Mouse (Mus musculus) MEL (cell line): Measurements from ENCODE around the gene Igf1r. TPM values are rescaled to one million over a fixed set of nuclear protein-coding genes. Genes with fewer than 3 reads are reported as not detected.

Experiments
- DNase-seq: peaks from one replicate; pipeline ENCODE4 v3.0.0; 2011; ENCODE audit warnings: low read depth, low spot score
- H3K27ac ChIP-seq: 2 replicates; pipeline ENCODE4 v1.5.1; 2012; ENCODE audit warnings: low read depth, mild to moderate bottlenecking, control low read depth, low read length, moderate library complexity; ENCODE audit not compliant: control insufficient read depth
- H3K27me3 ChIP-seq, 2 experiments: fragments of 150-350 bp in 1 of 2; sonication (generic) in 1 of 2; 2 replicates each; pipeline ENCODE4 v1.6.1; 2012; ENCODE audit warnings: low read length in 2 of 2, mild to moderate bottlenecking in 2 of 2, improper control_type of control experiment in 1 of 2, moderate library complexity in 1 of 2; ENCODE audit not compliant: insufficient read depth in 2 of 2, control insufficient read depth in 1 of 2
- H3K36me3 ChIP-seq, 2 experiments: 2 replicates each; pipeline ENCODE4 v1.6.1; 2012 to 2014; ENCODE audit warnings: low read length in 2 of 2, improper control_type of control experiment in 1 of 2, inconsistent platforms in 1 of 2, mild to moderate bottlenecking in 1 of 2; ENCODE audit not compliant: insufficient read depth in 2 of 2, control insufficient read depth in 1 of 2
- H3K4me1 ChIP-seq, 2 experiments: fragments of 150-350 bp in 1 of 2; sonication (generic) in 1 of 2; 2 replicates each; pipeline ENCODE4 v1.6.1; 2012; ENCODE audit warnings: low read length in 2 of 2, improper control_type of control experiment in 1 of 2, mild to moderate bottlenecking in 1 of 2; ENCODE audit not compliant: insufficient read depth in 2 of 2, control insufficient read depth in 1 of 2
- H3K4me3 ChIP-seq, 2 experiments: fragments of 150-350 bp in 1 of 2; sonication (generic) in 1 of 2; 2 replicates each; pipeline ENCODE4 v1.5.1; 2012; ENCODE audit warnings: low read depth in 2 of 2, low read length in 2 of 2, mild to moderate bottlenecking in 2 of 2, moderate library complexity in 2 of 2, control low read depth in 1 of 2, improper control_type of control experiment in 1 of 2; ENCODE audit not compliant: control insufficient read depth in 1 of 2, insufficient read depth in 1 of 2
- H3K79me2 ChIP-seq: 2 replicates; pipeline ENCODE4 v1.6.1; 2012; ENCODE audit warnings: mild to moderate bottlenecking, low read length, moderate library complexity; ENCODE audit not compliant: control insufficient read depth, poor library complexity, insufficient read depth
- H3K9ac ChIP-seq: 2 replicates; pipeline ENCODE4 v1.6.1; 2012; ENCODE audit warnings: low read depth, mild to moderate bottlenecking, control low read depth, low read length, moderate library complexity; ENCODE audit not compliant: control insufficient read depth, poor library complexity, severe bottlenecking
- H3K9me3 ChIP-seq: fragments of 150-350 bp; sonication (generic); replicated peaks from 2 replicates; pipeline ENCODE4 v1.6.1; 2012; ENCODE audit warnings: mild to moderate bottlenecking, low read length, improper control_type of control experiment, moderate library complexity; ENCODE audit not compliant: insufficient read depth
- BHLHE40 ChIP-seq: IDR thresholded peaks from 2 replicates; pipeline ENCODE4 v1.6.1; 2012; ENCODE audit warnings: low read depth, mild to moderate bottlenecking, inconsistent platforms, low read length, improper control_type of control experiment, borderline replicate concordance
- CTCF ChIP-seq, 3 experiments: IDR thresholded peaks in 2 of 3; conservative IDR thresholded peaks in 1 of 3; 2 replicates each; pipeline ENCODE4 v1.5.1; 2011 to 2012; ENCODE audit warnings: low read length in 3 of 3, low read depth in 2 of 3, mild to moderate bottlenecking in 2 of 3, improper control_type of control experiment in 1 of 3, inconsistent platforms in 1 of 3, mixed read lengths in 1 of 3, moderate library complexity in 1 of 3; ENCODE audit not compliant: control insufficient read depth in 1 of 3, insufficient read depth in 1 of 3, poor library complexity in 1 of 3, severe bottlenecking in 1 of 3
- ELF1 ChIP-seq: IDR thresholded peaks from 2 replicates; pipeline ENCODE4 v1.6.1; 2014; ENCODE audit warnings: low read depth, mild to moderate bottlenecking, inconsistent platforms, low read length, improper control_type of control experiment, moderate library complexity
- GABPA ChIP-seq: IDR thresholded peaks from 2 replicates; pipeline ENCODE4 v1.6.1; 2012; ENCODE audit warnings: low read depth, mild to moderate bottlenecking, inconsistent platforms, low read length, improper control_type of control experiment, moderate library complexity
- GATA1 ChIP-seq: IDR thresholded peaks from 2 replicates; pipeline ENCODE4 v1.6.1; 2011; ENCODE audit warnings: low read depth, low read length, improper control_type of control experiment
- JUND ChIP-seq: IDR thresholded peaks from 2 replicates; pipeline ENCODE4 v1.6.1; 2011; ENCODE audit warnings: low read depth, mild to moderate bottlenecking, improper control_type of control experiment, low read length
- KAT2A ChIP-seq: conservative IDR thresholded peaks from 2 replicates; pipeline ENCODE4 v1.6.1; 2012; ENCODE audit warnings: low read depth, low read length, improper control_type of control experiment, inconsistent platforms
- MAFK ChIP-seq: IDR thresholded peaks from 2 replicates; pipeline ENCODE4 v1.6.1; 2011; ENCODE audit warnings: low read depth, mild to moderate bottlenecking, low read length, improper control_type of control experiment, borderline replicate concordance
- MAX ChIP-seq: IDR thresholded peaks from 2 replicates; pipeline ENCODE4 v1.6.1; 2011; ENCODE audit warnings: low read length, improper control_type of control experiment
- MAZ ChIP-seq: IDR thresholded peaks from 2 replicates; pipeline ENCODE4 v1.6.1; 2012; ENCODE audit warnings: low read depth, mild to moderate bottlenecking, inconsistent platforms, low read length, improper control_type of control experiment
- POLR2AphosphoS5 ChIP-seq: IDR thresholded peaks from 2 replicates; pipeline ENCODE4 v1.6.1; 2012; ENCODE audit warnings: low read depth, borderline replicate concordance, mild to moderate bottlenecking, inconsistent platforms, low read length, moderate library complexity, mixed read lengths
- RAD21 ChIP-seq: IDR thresholded peaks from 2 replicates; pipeline ENCODE4 v1.6.1; 2011; ENCODE audit warnings: mild to moderate bottlenecking, low read depth, low read length, improper control_type of control experiment
- SMC3 ChIP-seq: IDR thresholded peaks from 2 replicates; pipeline ENCODE4 v1.6.1; 2011; ENCODE audit warnings: low read depth, low read length, improper control_type of control experiment
- TBP ChIP-seq: IDR thresholded peaks from 2 replicates; pipeline ENCODE4 v1.8.0; 2011; ENCODE audit warnings: low read depth, low read length, improper control_type of control experiment
- polyA plus RNA-seq, 2 experiments: library from polyadenylated mRNA; stranded (reverse) in 1 of 2; unstranded in 1 of 2; fragments of >175 nt in 1 of 2; fragments of >200 nt in 1 of 2; gene quantifications; 2 replicates each; pipeline versions ENCODE4 v1.2.1 to v1.2.4; 2012; ENCODE audit warnings: low replicate concordance in 2 of 2, low read depth in 1 of 2; ENCODE audit not compliant: insufficient read length in 2 of 2, insufficient read depth in 1 of 2, missing spikeins in 1 of 2
- total RNA-seq: library from RNA; depleted of rRNA; stranded (reverse); fragments of 300-350 nt; gene quantifications from 2 replicates; pipeline ENCODE4 v1.2.3, GENCODE M21; 2012

Gene Igf1r
- total and polyA plus RNA-seq, 3 experiments, result 11.8 to 11.9 TPM; not detected in 1

GRCm38 (mm10) chr7:68250411-68250810 is 297.8 kb downstream of the Igf1r start (continued):
- no peak for TF ChIP-seq RAD21

DNA sequence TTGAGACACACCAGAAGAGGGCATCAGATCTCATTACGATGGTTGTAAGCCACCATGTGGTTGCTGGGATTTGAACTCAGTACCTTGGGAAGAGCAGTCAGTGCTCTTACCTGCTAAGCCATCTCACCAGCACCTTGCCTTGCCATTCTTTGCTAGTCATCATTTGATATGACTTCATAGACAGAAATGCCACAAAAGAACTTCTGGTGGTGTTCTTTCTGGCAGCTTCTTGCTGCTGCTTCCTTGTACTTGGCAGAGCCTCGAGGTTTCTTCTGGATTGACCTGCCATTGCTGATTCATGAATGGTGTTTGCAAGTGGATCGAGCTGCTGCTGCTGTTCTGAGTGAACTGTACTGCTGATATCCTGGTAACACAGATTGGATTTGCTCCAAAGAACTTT is 298.3 kb downstream of the Igf1r start:
- Histone ChIP-seq H3K36me3 (no peaks in the 10 kb centered on the region), H3K4me3 (no peak overlapping the region), H3K79me2 (no peaks in the 10 kb centered on the region), H3K27me3 (0 out of 4 replicates have a peak, but pooled peaks cover 0 to 2% of the 10 kb centered on the region in 2 experiments), H3K9me3 (no peaks in the 10 kb centered on the region), H3K9ac (no peak overlapping the region), H3K4me1 (no peaks in the 10 kb centered on the region), H3K27ac (no peak overlapping the region)
- no peak for DNase-seq
- no peak for TF ChIP-seq TBP
- TF ChIP-seq GATA1, result no peak

- H3K4me3 ChIP-seq, result no peak overlapping the region
- no peaks in the 10 kb centered on the region for H3K4me1 ChIP-seq
- no peak for DNase-seq
- TF ChIP-seq KAT2A (no peak), MAZ (no peak), MAFK (no peak), GABPA (no peak), BHLHE40 (no peak), CTCF (IDR thresholded peaks at IDR 0.05 in 2 of 3, conservative IDR thresholded peaks at IDR 0.05 in 1 of 3; ENCODE audit: control insufficient read depth in 1 of 3, insufficient read depth in 1 of 3, low read depth in 2 of 3, low read length in 3 of 3, poor library complexity in 1 of 3, severe bottlenecking in 1 of 3) (no peak), JUND (no peak), GATA1 (no peak), ELF1 (no peak), MAX (no peak), SMC3 (no peak), POLR2AphosphoS5 (no peak)
- TF ChIP-seq, all 39 proteins: peak for 0
- 0 out of 4 replicates have a peak, but pooled peaks cover 0 to 2% of the 10 kb centered on the region in 2 experiments for H3K27me3 ChIP-seq
- no peaks in the 10 kb centered on the region for H3K36me3 ChIP-seq
- H3K27ac ChIP-seq, result no peak overlapping the region
- H3K9ac ChIP-seq, result no peak overlapping the region
- no peaks in the 10 kb centered on the region for H3K79me2 ChIP-seq
- no peaks in the 10 kb centered on the region for H3K9me3 ChIP-seq
Measured at GRCm38 (mm10) chr7:68257767-68258166, 305.1 kb downstream of the Igf1r start.
